Mouse (Mus musculus): ENCODE data around the gene Rbfox1. TPM values are rescaled to one million over a fixed set of nuclear protein-coding genes. Genes with fewer than 3 reads are reported as not detected.

Rbfox1 gene
- polyA plus RNA-seq, 1 experiment: 1.4 TPM

DNA sequence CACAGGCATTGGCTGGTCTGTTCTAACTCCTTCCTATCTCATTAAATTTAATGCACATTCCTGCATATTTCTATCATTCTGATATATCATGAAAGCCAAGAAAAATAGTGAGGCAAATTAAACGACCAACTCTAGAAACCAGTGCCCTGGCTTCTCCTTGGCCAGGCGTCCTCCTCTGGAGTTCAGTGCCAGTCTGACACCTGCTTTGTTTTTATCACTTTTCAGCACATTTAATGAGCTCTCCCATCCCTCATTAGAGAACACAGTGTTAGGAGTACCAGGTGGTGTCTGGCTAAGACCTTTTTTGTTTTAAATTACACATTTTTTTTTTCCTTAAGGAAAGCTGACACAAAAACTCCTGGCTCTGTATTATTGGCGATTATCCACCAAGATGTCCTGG is 1489.0 kb downstream of the Rbfox1 start:
- H3K4me1 ChIP-seq (ENCODE audit: control insufficient read depth, insufficient read depth, low read length): no peaks in the 10 kb centered on the region
- H3K27ac ChIP-seq (ENCODE audit: insufficient read depth, low read length): no peak overlapping the region
- no peak for TF ChIP-seq CTCF (IDR thresholded peaks at IDR 0.05; ENCODE audit: borderline replicate concordance, insufficient read depth, low read length)
- TF ChIP-seq POLR2A (IDR thresholded peaks at IDR 0.05; ENCODE audit: low read depth, low read length): no peak
- H3K4me3 ChIP-seq (ENCODE audit: insufficient read depth, low read length): no peak overlapping the region

DNA sequence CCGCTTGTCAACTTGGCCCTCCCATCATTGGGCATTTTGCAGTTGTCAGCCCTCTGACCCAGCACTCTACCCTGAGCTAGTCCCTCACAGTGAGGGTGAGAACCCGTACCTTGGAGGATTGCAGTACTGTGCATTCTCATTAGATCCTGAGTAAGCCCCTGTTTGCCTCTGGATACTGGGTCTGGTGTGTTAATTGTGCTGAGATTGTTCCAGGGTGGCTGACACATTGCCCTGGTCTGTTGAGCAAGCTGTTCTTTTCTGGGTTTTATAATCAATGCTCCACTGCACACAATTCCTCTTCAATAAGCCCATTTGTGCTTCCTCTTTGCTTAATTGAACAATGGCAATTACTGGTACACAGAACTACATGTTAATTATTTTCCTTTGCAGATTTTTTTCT is 1489.5 kb downstream of the Rbfox1 start:
- Histone ChIP-seq H3K4me3 (ENCODE audit: insufficient read depth, low read length) (no peak overlapping the region), H3K27ac (ENCODE audit: insufficient read depth, low read length) (no peak overlapping the region), H3K4me1 (ENCODE audit: control insufficient read depth, insufficient read depth, low read length) (no peaks in the 10 kb centered on the region)
- TF ChIP-seq POLR2A (IDR thresholded peaks at IDR 0.05; ENCODE audit: low read depth, low read length) (no peak), CTCF (IDR thresholded peaks at IDR 0.05; ENCODE audit: borderline replicate concordance, insufficient read depth, low read length) (no peak)

DNA sequence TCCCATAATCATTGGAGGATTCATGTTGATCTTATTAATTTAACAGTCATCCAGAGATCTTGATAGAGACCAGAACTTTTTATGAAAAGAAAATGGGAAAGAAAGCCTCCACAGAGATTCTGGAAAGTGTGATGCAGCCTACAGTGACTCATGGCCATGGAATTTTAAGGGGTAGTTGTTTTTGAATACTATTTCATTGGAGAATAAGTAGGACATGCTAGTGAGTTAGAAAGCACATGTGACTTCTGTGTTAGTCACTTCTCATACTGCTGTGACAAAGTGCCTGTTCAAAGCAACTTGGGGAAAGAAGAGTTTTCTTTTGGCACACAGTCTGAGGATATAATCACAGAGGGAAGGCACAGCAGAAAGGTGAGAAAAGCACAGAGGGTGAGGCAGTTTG is 1510.9 kb downstream of the Rbfox1 start:
- TF ChIP-seq CTCF (IDR thresholded peaks at IDR 0.05; ENCODE audit: borderline replicate concordance, insufficient read depth, low read length) (no peak), POLR2A (IDR thresholded peaks at IDR 0.05; ENCODE audit: low read depth, low read length) (no peak)
- Histone ChIP-seq H3K27ac (ENCODE audit: insufficient read depth, low read length) (peak overlapping the region; percentile 65; the same call in 1 of the 2 replicates), H3K4me3 (ENCODE audit: insufficient read depth, low read length) (no peak overlapping the region), H3K4me1 (ENCODE audit: control insufficient read depth, insufficient read depth, low read length) (peaks cover 3% of the 10 kb centered on the region)

DNA sequence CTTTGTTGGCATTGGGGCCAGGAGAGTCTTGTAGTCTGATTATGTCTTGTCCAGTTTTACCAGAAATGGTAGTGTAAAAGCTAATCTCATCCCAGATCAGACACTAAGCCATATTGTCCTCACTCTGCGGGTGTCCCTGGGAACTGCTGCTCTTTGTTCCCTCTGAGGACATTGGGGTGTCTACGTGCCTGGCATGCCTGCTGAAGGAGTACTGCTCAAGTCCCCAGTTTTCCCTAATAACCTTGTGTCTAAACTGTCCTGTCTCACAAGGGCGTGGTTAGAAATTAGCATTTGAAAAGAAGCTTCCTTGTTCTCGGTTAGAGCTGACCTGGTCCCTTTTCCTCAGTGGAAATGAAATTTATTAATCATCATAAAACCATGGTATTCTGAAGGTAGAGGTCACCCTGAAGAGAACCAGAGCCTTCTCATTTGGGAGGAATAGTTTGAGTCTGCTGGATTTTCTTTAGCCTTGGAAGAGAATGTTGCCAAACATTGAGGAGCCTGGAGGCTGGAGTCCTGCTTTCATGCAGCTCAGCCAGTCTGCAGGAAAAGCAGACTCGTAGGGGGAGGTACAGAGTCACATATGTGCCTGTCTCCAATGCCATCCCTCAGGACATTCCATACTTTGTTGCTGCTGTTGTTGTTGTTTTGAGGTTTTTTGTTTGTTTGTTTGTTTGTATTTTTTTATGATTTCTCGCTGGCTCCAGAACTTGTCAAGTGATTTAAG is 1519.8 kb downstream of the Rbfox1 start:
- no peak for TF ChIP-seq CTCF (IDR thresholded peaks at IDR 0.05; ENCODE audit: borderline replicate concordance, insufficient read depth, low read length)
- TF ChIP-seq POLR2A (IDR thresholded peaks at IDR 0.05; ENCODE audit: low read depth, low read length): no peak
- H3K4me1 ChIP-seq (ENCODE audit: control insufficient read depth, insufficient read depth, low read length): no peaks in the 10 kb centered on the region
- H3K4me3 ChIP-seq (ENCODE audit: insufficient read depth, low read length): no peak overlapping the region
- no peak overlapping the region for H3K27ac ChIP-seq (ENCODE audit: insufficient read depth, low read length)

DNA sequence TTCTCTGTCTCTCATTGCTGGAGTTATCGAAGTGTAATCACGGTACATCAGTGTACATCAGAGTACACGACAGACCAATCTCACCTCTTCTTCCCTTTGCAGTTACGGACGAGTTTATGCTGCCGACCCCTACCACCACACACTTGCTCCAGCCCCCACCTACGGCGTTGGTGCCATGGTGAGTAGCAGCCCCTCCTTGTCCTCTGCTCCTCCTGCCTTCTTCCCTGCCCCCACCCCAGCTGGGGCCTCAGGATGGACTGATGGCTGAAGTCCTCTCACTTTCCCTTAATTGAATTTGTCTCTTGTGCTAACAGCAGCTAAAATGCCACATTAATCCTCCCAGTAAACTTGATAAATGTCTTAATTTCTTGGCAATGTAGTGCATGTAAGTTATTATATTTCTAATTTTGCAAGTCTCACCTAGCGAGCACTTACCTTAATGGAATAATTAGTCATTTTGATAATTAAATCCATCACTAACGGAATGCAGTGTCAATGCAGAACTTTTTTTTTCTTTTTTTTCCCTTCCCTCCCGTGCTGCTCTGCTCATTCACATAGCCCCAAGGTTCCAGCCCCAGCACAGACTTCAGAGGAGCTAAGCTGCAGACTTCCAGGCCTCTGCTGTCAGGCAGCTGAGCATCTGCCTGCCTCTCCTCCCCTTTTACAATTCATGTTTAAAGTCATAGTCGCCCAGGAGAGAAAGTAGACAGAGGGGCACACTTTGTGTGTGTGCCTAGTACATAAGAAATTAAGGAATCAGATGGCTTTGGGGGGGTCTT is 1522.9 kb downstream of the Rbfox1 start:
- Histone ChIP-seq H3K4me1 (ENCODE audit: control insufficient read depth, insufficient read depth, low read length) (no peaks in the 10 kb centered on the region), H3K27ac (ENCODE audit: insufficient read depth, low read length) (no peak overlapping the region), H3K4me3 (ENCODE audit: insufficient read depth, low read length) (no peak overlapping the region)
- TF ChIP-seq POLR2A (IDR thresholded peaks at IDR 0.05; ENCODE audit: low read depth, low read length) (no peak), CTCF (IDR thresholded peaks at IDR 0.05; ENCODE audit: borderline replicate concordance, insufficient read depth, low read length) (no peak)

DNA sequence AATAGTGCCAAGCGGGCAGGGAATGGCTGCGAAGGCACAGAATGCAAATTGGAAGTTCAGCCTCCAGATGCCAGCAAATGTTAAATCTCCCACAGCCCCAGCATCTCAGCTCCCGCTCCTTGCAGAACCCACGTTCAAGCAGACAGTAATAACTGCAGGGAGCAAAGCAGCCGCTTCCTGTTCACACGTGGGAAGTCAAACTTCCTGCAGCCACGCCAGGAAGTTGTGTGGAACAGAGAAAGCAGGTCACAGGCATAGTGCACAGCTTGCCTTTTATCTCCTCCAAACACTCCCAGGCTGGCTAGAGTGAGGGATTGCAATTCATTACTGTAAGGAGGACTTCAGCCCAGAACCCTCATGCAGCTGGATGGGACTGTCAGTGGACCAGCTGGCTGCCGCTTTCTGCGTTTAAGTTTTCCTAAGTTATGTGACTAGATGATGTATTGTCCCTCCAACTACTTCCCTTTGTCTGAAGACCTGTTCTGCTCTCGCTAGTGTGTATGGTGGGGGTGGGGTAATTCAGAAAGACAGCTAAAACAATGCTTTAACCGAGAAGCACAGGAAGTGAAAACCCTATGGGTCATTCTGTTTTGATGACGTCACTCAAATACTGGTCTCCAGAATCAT is 1534.6 kb downstream of the Rbfox1 start:
- TF ChIP-seq POLR2A (IDR thresholded peaks at IDR 0.05; ENCODE audit: low read depth, low read length) (no peak), CTCF (IDR thresholded peaks at IDR 0.05; ENCODE audit: borderline replicate concordance, insufficient read depth, low read length) (no peak)
- no peak overlapping the region for H3K27ac ChIP-seq (ENCODE audit: insufficient read depth, low read length)
- H3K4me3 ChIP-seq (ENCODE audit: insufficient read depth, low read length): no peak overlapping the region
- no peaks in the 10 kb centered on the region; the same call in 1 of the 2 replicates for H3K4me1 ChIP-seq (ENCODE audit: control insufficient read depth, insufficient read depth, low read length)

DNA sequence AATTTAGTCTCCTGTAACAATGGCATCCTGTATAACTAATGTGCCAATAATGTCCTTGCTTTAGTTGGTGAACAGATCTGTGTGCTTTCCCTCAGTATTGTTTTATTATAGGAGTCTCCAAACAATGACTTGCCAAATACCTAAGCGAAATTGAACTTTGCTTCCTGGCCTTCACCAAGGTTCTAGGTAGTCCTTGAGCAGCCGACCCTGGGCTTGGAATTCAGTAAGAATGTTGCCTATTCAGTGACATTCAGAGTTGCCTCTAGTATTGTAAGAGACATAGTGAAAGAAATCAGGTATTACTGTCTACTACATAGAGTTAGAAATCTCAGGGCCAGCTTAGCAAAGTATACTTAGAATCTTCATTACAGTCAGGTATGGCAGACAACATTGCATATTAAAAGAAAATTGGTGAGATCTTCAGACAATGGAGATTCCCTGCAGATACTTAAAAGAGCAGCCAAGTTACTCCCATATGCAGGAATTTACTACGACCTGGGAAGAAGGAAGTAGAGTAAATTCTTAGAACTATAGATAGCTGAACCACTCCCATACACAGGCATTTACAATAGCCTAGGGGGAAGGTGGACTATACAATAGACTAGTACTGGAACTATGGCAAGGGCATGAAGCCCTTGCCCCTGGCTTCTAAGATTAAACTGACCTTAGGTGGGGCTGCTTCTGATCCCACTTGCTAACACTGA is 1540.4 kb downstream of the Rbfox1 start:
- TF ChIP-seq CTCF (IDR thresholded peaks at IDR 0.05; ENCODE audit: borderline replicate concordance, insufficient read depth, low read length) (no peak), POLR2A (IDR thresholded peaks at IDR 0.05; ENCODE audit: low read depth, low read length) (no peak)
- H3K4me3 ChIP-seq (ENCODE audit: insufficient read depth, low read length): no peak overlapping the region
- H3K27ac ChIP-seq (ENCODE audit: insufficient read depth, low read length): no peak overlapping the region
- H3K4me1 ChIP-seq (ENCODE audit: control insufficient read depth, insufficient read depth, low read length): no peaks in the 10 kb centered on the region

DNA sequence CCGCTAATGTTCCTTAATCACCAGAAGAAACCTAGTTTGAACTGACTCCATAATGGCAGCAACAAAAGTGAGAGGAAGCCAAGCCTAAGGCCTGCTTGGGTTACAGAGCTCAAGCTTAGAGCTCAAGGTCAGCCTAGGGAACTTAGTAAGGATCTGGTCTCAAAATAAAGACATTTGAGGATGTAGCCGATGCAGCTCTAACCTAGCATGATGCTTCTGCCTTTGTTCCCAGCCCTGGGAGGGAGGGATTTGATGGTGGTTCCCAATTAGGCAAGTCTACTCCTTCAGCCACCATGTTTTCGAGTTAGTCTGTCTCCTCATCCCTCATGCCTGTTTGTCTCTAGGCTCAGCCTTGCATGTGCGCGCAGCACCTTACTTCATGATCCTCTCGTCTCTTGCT is 1548.1 kb downstream of the Rbfox1 start:
- no peak overlapping the region for H3K27ac ChIP-seq (ENCODE audit: insufficient read depth, low read length)
- H3K4me3 ChIP-seq (ENCODE audit: insufficient read depth, low read length): no peak overlapping the region
- H3K4me1 ChIP-seq (ENCODE audit: control insufficient read depth, insufficient read depth, low read length): no peaks in the 10 kb centered on the region
- no peak for TF ChIP-seq CTCF (IDR thresholded peaks at IDR 0.05; ENCODE audit: borderline replicate concordance, insufficient read depth, low read length)
- TF ChIP-seq POLR2A (IDR thresholded peaks at IDR 0.05; ENCODE audit: low read depth, low read length): no peak

DNA sequence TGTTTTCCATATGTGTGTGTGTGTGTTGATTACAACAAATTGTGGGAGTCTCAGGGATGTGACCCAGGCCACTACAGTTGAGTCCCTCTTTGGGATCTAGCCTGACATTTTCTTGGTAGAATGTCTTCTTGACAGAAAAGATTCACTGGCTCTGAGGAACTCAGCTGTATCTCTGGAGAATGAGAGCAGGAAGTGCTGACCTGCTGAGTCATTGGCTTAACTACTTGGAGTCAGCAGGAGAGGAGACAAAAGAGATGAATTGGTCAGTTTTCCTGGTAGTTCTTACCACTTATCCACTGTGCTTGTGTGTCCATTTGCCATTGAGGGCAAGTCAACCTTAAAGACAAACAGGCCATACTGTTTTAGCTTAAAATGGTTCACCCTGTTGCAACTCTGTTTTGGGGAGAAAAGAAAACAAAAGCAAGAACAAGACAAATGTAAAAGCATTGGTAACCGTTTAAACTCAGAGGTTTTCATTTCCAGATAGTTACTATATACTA is 1561.7 kb downstream of the Rbfox1 start:
- peak overlapping the region; percentile 82 for H3K27ac ChIP-seq (ENCODE audit: insufficient read depth, low read length)
- no peak for TF ChIP-seq POLR2A (IDR thresholded peaks at IDR 0.05; ENCODE audit: low read depth, low read length)
- no peak for TF ChIP-seq CTCF (IDR thresholded peaks at IDR 0.05; ENCODE audit: borderline replicate concordance, insufficient read depth, low read length)
- no peak overlapping the region for H3K4me3 ChIP-seq (ENCODE audit: insufficient read depth, low read length)
- peaks cover 16% of the 10 kb centered on the region for H3K4me1 ChIP-seq (ENCODE audit: control insufficient read depth, insufficient read depth, low read length)
